Mouse (Mus musculus) left cerebral cortex, adult 11 months (tissue): ENCODE results near the gene Uqcc1.
"Not testable (repeated sequence)": the region's sequence is repeated elsewhere in the genome, so short reads cannot be mapped to it uniquely, and the experiment has no call there.

Experiments used
- DNase-seq: peaks from one replicate; pipeline ENCODE4 v3.0.0; 2022; ENCODE audit warnings: low spot score

The Uqcc1 gene

DNA sequence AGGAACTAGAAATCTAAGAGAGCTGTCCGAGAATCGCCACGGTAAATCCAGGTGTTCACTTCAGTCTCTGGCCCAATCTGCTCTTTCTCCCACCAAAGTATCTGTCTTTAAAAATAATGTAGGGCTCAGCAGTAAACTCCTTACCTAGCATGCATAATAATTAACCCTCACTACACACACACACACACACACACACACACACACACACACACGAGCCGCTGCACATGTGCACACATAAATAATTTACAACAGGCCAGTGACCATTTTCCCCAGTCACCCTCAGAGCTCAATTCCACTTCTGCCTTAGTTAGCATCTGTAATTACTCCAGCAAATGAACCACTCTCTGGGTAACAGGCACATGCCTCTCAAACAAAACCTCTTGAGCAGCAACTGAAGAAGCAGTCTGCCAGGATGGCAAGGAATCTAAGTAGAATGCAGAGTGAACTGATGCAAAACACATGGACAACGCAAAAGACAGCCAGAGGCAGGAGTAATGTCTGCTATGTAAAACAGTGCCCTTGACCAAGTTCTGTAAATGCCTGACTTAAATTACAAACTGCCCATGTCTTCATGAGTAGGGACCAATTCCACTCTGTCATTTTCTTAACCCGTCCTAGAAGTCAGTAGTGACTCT, 1.3 kb downstream of the Uqcc1 start:
- DNase-seq: no peak

DNA sequence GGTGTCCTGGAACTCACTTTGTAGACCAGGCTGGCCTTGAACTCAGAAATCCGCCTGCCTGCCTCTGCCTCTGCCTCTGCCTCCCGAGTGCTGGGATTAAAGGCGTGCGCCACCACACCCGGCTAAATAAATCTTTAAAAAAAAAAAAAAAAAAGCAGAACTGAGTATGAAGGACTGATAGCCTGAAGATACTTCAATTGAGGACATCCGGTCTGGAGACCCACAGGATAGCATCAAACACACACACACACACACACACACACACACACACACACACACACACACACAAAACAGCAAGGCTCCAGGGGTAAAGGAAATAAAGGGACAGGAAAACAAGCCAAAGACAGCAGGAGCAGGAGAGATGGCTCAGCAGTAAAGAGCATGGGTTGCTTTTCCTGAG, 4.9 kb downstream of the Uqcc1 start:
- DNase-seq: not testable (repeated sequence)

DNA sequence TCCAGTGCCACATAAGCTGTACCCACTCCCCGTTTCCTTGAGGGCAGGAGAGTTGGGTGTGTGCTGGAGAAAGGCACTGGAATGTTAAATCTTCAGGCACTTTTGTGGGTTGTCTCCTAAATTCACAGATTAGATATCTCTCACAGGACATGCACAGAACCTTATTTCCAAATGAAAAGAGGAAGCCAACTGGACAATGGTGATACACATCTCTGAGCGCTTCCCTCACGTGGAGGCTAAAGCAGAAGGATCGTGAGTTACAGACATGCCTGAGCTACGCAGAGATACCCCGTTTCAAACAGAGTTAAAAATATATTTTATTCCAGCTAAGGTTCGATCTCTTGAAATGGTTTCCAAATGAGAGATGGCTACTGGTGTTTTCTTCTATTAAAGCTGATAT, 7.0 kb downstream of the Uqcc1 start:
- no peak for DNase-seq

DNA sequence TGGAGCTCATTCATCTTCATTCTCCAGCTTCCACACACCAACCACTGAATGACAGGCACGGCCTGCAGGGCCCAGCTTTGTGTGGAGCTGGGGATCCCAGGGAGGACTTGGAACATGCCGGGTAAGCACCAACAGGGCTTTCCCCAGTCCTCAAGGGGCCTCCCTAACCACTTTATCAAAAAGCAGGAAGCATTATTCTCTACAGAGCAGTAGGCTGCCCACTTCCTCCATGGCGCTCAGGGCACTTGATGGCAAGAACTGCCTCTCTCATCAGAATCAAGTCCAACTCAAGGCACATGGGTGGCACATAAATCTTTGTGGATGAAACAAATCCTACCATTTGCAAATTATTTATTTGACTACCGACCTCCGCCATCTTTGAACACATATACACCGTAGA, 15.4 kb downstream of the Uqcc1 start:
- DNase-seq: no peak

DNA sequence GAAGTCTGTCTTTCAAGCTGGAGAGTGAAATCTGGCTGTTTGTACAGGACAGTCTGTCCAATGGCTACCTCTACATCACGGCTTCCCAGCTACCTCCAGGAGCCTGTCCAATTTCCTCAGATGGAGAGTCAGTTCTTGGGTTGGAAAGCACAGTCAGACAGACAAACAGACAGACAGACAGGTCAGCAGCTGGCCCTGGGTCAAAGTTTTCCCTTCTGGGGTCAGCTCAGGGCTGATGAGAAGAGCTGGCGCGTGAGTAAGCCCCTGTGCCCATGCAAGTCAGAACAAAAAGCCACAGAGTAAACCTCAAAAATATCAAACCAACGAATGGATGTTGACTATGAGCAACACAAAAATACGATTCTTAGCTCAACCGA, 26.5 kb downstream of the Uqcc1 start:
- DNase-seq: no peak

DNA sequence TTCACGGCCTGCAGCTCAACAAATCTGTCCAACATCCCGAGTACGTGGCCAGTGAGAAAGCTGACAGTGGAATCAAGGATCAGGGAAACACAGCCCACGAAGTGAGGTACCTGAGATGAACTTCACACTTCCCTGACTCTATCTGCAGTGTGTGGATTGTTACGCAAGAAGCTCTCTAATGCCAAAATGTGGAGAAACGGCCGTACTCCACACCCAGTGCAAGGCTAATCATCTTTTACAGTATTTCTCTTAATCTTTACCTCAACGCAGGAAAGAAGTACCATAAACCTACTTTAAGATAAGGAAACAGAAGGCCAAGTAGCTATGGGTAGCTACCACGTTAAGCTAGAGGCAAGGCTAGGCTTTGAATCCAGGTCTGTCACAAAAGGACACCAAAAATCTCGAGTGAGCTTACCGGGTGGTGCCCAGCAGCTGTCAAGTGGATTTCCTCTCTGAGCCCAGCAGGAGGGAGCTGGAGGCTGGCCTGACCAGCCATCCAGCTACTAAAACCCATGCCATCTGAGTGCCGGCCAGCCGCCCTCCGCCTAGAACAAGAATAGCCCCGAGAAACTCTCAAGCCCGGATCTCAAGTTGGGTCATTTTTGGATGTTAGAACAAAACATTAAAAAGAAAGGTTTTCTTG, 27.0 kb downstream of the Uqcc1 start:
- no peak for DNase-seq

DNA sequence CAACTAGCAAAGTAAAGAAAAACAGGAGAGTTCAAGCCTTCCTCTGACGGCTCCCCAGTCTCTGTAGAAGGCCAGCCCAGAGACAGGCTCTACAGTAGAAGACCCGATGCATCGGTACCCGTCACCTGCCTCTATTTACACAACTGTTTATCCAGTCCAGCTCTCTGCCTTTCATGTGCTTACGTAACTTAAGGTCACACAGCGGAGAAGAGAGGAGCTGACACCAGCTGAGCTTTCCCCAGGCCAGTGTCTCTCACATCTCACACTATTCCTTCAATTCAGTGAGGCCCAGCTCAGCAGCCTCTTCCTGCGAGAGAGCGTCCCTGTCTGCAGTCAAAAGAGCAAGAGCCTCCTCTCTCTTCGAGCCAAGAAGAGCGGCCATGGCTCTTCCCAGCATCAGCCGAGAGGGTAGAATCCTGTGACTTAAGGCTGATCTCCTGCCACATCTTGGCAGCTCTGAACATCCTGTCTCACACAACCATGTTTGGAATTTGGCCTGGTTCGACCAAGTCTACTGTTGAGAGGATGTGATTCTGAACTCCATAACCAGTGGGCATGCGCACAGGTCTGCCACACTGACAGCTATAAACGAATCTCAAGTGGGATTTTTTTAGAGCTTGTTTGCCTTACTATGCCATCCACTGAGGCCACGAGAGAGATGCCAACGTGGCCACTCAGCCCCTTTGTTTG, 34.9 kb downstream of the Uqcc1 start:
- no peak for DNase-seq

DNA sequence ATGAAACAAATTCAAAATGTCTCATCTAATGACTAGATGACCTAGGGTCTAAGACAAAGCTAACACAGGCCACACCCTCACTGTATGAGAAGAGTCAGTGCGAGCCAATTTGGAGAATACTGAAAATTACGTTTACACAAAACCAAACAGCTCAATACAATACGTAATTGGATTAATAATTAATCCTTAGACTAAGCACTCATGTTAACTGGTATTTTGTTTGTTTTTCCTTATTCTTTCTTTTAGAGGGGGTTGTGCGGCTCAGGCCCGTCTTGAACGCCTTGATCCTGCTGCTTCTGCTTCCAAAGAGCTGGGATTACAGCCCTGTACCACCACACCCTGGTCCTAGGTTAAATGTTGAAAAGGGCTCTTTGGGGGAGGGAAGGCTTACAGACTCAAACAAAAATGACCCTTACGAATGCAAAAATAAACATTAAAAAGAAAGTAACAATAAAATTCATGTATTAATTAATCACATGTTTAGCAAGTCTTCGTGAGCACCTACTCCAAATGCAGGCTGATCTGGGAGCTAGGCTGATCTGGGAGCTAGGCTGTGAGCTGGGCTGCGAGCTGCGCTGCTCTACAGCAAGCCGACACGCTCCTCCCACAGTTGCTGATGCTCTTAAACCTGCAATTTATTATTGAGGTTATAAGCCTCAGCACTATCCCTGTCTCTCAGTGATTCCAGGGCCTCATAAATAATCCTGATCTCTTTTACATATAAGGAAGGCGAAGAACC, 35.6 kb downstream of the Uqcc1 start:
- no peak for DNase-seq

DNA sequence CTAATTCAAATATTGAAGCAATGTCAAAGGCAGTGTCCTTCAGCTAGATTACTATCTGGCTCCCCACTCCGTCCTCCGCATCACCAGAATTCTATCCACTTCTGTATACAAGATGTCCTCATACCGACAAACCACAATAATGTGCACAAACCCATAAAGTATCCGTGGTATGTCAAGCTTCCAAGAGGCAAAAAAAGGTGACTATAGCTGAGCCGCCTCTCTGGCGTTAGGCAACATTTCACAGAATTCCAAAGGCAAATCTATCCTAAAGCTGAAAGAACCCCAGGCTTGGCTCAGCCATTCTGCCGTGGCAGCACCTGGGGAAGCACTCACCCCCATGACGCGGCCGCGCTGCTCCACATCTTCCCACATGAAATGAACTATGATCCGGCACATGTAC, 43.3 kb downstream of the Uqcc1 start:
- DNase-seq: no peak

DNA sequence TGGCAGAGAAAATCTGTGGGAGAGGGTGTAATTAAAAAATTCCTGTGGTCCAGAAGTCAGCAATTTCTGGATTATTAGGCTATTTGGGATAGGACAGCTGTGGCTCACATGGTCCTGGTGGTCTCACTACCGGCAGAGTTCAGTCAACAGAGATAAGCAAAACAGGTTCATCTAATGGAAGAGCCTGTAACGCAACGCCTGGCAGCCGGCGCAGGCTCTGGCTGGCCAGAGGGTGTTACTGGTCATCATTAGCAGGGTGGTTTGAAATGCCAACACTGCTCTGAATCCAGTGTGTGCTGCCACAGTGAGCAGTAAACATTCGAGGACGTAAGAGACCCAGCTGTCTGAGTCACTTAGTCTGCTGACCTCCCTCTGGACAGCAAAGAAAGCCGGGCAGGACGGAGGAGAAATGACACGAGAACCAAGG, 44.8 kb downstream of the Uqcc1 start:
- no peak for DNase-seq

DNA sequence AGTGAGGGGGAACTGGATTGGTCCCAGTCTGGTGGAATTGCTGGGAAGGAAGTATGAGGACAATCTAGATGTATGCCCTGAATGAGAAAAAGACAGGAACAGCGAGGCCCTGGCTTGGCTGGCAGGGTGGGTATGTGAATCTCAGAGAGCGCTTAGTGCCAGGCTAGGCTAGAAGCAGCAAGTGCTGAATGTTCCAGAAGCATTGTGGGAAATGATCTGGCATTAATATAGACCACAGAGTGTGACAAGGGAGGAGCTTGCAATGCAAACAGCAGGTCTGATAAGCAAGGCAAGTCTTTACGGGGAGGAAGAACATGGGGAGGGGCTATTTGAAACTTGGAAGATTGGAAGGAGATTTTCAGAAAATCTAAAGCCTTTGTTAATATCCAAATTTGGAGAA, 48.0 kb downstream of the Uqcc1 start:
- no peak for DNase-seq

DNA sequence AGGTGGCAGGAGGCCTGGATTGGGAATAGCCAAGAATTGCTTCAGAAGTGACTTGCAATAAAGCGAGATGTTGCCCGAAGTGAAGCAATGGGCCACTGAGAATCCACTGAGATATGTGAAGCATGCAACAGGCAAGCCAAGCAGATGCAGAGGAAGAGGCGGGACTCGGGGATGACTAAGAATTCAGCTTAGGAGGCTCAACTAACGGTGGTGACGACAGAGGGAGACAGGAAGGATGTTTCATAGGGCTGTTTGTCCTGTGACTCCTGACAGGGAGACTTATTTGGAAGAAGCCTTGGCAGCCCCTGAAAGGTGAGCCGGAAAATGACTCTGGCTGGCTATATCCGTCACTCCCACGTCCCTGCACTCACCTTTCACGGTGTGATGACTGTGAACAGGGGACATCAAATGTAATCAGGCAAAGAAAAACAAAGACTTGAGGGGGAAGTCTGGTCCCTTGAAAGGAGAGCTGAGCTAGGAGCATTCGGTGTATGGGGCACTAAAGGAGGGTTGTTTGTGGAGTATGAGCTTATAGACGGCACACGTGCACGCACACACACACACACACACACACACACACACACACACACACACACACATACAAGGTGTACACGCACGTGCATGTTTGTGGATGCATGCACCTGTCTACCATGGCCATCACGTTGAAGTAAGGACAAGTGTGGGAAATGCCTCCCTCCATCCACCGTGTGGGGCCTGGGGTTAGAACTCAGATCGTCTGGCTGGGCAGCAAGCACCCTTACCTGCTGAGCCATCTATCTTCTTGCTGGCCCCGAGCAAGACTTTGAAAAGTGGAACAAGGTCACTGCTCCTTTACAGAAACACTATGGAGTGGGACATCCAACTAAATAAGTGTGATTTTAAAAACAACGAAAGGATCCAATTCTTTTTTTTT, 50.9 kb downstream of the Uqcc1 start:
- no peak for DNase-seq

DNA sequence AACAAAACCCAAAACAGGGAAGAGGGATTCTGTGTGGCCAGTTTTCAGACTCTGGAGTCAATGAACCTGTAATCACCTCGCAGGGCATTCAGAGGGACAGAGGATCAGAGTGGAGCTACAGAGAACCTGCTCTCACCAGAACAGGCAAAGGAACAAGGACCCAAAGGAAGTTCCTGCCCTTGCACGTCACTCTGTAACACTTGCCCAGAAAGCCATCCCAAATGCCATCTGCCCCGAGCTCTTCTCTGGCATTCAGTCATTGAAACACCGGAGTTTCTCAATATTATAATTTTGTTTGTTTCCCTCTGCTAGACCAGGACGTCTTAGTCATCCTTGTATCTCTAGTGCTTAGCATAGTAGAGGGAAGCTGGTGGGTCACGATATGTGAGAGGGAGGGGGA, 56.5 kb downstream of the Uqcc1 start:
- no peak for DNase-seq

DNA sequence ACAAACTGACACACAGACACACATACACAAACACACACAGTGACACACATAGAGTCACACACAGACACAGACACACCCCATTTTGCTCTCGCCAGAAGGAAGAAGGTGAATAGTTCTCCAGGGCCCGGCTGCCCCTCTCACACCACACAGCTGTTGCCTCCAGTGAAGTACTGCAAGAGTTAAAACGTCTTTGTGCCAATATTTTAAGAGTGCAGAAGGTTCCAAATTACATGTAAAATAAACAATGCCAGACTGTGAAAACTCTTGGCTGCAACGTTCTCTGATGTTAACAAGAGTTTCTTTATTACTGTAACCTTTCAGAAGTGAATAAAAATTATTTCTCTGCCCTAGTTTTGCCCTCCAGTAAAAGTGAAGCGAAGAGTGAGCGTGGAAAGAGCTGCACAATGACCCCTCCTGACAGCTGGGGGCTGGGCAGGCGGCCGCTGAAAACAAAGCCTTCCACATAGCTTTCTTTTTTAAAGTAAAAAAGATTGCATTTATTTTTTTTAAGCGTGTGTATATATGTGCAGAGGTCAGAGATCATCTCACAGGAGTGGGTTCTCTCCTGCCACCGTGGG, 57.1 kb downstream of the Uqcc1 start:
- DNase-seq: no peak

DNA sequence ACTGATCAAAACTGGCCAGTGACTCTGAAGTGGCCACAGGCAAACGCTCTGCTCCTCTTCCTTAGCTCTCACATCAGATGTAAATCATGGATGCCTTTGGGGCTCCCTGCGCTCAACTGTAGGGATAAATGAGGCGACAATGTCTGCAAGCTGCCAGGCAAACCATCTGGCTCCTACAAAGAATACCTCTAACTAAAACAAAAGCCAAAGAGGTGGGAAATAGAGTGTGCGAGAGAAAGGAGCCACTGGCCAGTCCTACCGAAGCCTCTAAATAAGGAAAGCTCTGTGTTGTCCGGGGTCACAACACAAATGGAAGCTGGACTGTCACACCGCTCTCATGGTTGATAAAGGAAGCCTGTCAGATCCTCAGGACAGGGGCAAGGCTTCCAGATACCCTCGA, 57.6 kb downstream of the Uqcc1 start:
- no peak for DNase-seq

DNA sequence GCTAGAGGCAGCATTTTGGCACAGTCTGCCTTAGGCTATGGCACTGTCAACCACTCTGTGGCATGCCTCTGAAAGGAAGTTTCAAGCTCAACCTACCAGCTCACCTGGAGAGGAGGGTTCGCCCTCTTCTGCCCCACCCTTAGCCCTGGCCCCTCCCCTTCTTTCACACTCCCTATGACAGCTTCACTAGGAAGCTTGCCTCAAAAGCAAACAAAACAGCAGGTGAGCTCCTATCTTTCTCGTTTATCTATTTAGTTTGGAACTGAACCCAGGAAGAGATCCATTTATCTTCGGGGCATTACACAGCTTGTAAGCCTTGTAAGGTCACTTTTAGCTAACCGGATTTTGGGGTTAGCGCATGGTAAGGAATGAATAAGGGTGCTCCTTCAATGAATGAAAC, 60.3 kb downstream of the Uqcc1 start:
- DNase-seq: no peak

DNA sequence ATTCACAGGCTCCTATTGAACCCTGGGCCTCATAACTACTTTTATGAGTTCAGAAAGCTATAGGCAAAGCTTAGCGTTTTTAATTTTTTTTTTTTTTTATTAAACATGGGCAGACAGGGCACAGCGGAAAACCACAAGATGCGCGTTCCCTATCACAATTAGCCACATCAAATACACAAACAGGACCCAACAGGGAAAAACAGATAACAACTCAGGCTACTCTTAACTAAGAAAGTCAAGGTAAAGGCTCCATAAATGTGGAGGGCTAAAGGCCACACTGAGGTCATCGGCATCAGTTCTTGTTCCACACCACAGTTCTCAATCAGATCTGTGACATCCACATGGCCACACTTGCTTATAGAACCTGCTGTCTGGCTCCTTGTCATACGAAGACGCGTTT, 61.8 kb downstream of the Uqcc1 start:
- no peak for DNase-seq

DNA sequence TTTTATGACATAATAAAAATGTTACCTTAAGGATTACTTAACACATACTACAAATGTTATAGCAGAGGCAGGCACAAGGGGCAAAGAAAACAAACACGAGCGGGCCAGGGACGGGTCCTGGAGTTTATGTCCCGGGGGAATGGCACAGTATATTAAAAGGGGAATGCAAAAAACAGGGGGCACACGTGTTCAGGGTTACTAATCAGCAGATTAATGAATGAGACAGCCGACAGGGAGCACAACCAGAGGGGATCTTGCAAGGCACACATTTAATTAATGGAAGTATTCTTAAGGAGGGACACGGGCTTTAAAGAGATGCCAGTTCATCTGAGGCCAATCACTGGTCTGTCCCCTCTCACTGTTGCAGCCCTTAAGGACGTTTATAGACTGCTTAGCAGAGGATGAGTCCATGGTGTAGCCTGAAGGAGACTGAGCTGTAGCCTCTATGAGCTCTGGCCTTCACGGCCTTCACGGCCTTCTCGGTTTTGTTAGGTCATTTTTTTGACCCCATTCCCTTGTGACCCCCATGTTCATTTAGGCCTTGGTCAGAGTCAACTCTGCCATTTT, 66.7 kb downstream of the Uqcc1 start:
- no peak for DNase-seq

DNA sequence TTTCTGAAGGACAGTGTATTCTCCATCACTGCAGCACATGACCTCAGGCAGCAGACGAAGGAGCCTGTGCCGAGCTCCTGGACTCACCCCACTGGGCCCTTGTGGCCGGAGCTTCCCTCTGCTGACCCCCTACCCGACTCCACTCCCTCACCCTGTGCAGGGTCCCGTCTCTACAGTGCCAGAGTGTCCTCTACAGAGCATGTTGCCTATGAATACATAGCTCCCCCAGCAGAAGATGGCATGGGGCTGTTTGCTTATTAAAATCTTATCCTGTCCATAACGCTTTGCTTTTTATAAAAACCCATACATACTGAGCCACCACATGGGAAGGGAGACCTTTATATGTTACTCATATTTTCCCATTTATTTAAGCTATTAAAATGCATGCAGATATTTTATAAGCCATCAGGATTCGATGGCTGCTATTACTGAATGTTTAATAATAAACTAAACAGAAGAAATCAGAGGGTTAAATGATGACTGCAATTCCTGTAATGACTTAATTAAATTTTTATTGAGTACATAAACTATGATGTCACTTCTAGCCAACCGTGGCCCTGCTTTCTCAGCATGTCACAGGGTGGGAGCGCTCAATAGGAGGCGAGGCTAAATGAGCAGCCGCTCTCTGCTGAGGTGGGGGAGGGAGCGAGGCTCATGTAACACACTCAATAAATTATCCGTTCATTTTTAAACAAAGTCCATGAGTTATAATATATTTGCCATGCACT, 67.4 kb downstream of the Uqcc1 start:
- no peak for DNase-seq

DNA sequence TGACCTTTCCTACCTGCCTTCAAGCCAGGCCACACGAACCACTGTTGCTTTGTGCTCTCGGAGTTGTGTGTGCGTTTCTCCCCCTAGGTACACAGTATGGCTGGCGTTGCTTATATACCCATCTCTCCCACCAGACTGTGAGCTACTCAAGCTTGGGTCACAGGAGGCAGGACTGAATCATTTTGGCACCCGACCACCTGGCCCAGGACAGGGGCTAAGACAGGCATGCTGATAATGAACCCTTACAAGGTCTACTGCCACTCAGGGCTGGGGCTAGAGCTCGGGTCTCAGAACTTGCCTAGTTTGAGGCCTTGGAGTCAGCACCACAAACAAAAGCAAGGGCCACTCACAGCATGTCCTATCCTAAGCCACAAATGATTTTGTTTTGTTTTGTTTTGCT, 68.5 kb downstream of the Uqcc1 start:
- no peak for DNase-seq

DNA sequence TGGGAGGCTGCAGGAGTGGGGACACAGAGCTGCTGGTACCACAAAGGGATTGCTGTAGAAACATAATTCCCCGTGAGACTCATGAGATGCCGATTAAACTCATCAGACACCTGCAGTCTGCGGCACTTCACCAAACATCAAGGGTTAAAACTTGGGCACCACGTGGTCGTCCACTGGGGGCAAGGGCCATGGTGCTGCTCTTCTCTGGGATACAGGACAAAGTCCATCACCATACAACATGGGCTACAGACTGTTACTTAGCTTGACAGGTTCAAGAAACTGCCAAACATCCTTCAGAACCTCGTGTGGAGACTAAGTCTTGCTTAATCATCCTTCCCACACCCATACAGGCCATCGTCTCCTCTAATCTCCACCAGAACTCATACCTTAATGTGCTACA, 70.0 kb downstream of the Uqcc1 start:
- DNase-seq: no peak
